Mouse (Mus musculus) midbrain, embryonic 15.5 days (tissue): ENCODE results near the gene B4galt1. TPM values are rescaled to one million over a fixed set of nuclear protein-coding genes. Genes with fewer than 3 reads are reported as not detected.
A peak's percentile ranks its signal among the peaks of the same experiment; 100 is the strongest.

Experiments
- ATAC-seq: fragments of 200-750 bp; cut with Nextera tagmentation; replicated peaks from 2 replicates; pipeline ENCODE4 v1.8.0; 2017; ENCODE audit warnings: moderate TSS enrichment
- H3K27ac ChIP-seq: fragments of 300-500 bp; sonication (generic); 2 replicates; pipeline ENCODE4 v1.5.1; 2015; ENCODE audit warnings: mild to moderate bottlenecking, inconsistent platforms
- H3K27me3 ChIP-seq: fragments of 300-500 bp; sonication (generic); replicated peaks from 2 replicates; pipeline ENCODE4 v1.6.1; 2015; ENCODE audit warnings: inconsistent platforms
- H3K36me3 ChIP-seq: fragments of 300-500 bp; sonication (generic); replicated peaks from 2 replicates; pipeline ENCODE4 v1.6.1; 2015; ENCODE audit warnings: inconsistent platforms
- H3K4me1 ChIP-seq: fragments of 300-500 bp; sonication (generic); 2 replicates; pipeline ENCODE4 v1.6.1; 2015; ENCODE audit warnings: inconsistent platforms
- H3K4me2 ChIP-seq: fragments of 300-500 bp; sonication (generic); 2 replicates; pipeline ENCODE4 v1.6.1; 2015; ENCODE audit warnings: inconsistent platforms, mild to moderate bottlenecking, moderate library complexity
- H3K4me3 ChIP-seq: fragments of 300-500 bp; sonication (generic); 2 replicates; pipeline ENCODE4 v1.5.1; 2015; ENCODE audit warnings: mild to moderate bottlenecking, inconsistent platforms
- H3K9ac ChIP-seq: fragments of 300-500 bp; sonication (generic); 2 replicates; pipeline ENCODE4 v1.6.1; 2015; ENCODE audit warnings: mild to moderate bottlenecking, inconsistent platforms
- H3K9me3 ChIP-seq: fragments of 300-500 bp; sonication (generic); 2 replicates; pipeline ENCODE4 v1.6.1; 2016; ENCODE audit warnings: inconsistent platforms
- WGBS: fragments of 180-500 bp; shearing (Covaris S2); methylation state at CpG from one replicate; pipeline ENCODE4 v1.1.7; 2015; ENCODE audit warnings: mixed read lengths; 5-methylcytosine and 5-hydroxymethylcytosine counted together
- polyA plus RNA-seq: library from polyadenylated mRNA; unstranded; fragments of >200 nt; fragmentation: Nextera tagmentation; extraction: Ambion mirVana; gene quantifications from 2 replicates; pipeline ENCODE4 v1.2.1, GENCODE M21; 2015

Gene B4galt1
- polyA plus RNA-seq, 1 experiment from 2014 or later = 7.8 TPM

DNA sequence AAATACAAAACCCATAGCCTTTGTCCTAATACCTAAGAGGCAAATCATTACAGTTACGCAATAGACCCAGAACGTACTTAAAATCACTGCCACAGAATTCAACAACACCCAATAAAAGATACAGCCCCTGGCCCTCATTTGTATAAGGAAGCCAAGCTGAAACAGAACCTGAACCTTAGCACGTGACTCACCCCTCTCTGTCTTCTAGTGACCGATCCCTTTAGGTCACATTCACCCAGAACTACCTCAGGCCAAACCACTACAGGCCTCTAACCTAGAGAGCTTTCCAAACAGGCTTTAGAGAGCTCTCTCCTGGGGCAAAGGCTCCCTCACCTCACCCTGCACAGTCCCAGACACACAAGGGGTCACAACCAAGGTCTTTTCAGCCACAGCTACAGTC is 6.6 kb downstream of the B4galt1 start:
- H3K27me3 ChIP-seq = no peaks in the 10 kb centered on the region
- no peaks in the 10 kb centered on the region for H3K9me3 ChIP-seq
- ATAC-seq = no peak
- H3K4me1 ChIP-seq = peaks cover 27% of the 10 kb centered on the region
- WGBS = 95% methylated on average over 4 of the region's 4 CpGs
- no peak overlapping the region for H3K9ac ChIP-seq
- no peak overlapping the region for H3K4me3 ChIP-seq
- no peak overlapping the region for H3K4me2 ChIP-seq
- H3K36me3 ChIP-seq = no peaks in the 10 kb centered on the region
- no peak overlapping the region for H3K27ac ChIP-seq

DNA sequence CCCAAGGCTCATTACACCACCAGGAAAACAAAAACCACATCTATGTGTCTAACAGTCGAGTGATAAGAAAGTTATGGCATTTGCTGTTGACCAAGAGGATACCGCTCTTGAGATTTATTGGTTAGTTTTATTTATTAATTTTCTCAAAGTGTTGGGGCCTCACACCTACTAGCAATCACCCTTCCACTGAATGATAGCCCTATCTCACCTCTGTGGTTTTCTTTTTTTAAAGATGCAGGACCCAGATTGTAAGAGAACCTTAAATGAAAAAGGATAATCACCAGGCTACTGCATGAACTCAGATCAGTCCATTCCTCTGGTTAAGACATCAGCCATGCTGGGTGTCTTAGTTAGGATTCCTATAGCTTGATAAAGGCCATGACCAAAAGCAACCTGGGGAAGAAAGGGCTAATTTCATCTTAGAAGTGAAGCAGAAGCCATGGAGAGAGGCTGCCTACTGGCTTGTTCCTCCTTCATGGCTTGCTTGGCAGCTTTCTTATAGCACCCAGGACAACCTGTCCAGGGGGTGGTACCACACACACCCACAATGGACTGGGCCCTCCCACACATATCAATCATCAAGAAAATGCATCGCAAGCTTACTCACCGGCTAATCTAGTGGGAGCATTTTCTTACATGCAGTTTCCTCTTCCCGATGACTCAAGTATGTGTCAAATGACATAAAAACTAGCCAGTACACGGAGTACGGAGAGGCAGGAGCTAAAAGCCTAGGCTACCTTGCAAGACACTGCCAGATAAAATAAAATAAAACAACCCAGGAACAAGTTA is 7.5 kb downstream of the B4galt1 start:
- no peak overlapping the region for H3K9ac ChIP-seq
- no peak for ATAC-seq
- peaks cover 19% of the 10 kb centered on the region for H3K4me1 ChIP-seq
- H3K4me3 ChIP-seq = no peak overlapping the region
- no peak overlapping the region for H3K27ac ChIP-seq
- H3K4me2 ChIP-seq = no peak overlapping the region
- H3K9me3 ChIP-seq = no peaks in the 10 kb centered on the region
- H3K27me3 ChIP-seq = no peaks in the 10 kb centered on the region
- H3K36me3 ChIP-seq = no peaks in the 10 kb centered on the region
- 90% methylated on average over 7 of the region's 7 CpGs for WGBS

DNA sequence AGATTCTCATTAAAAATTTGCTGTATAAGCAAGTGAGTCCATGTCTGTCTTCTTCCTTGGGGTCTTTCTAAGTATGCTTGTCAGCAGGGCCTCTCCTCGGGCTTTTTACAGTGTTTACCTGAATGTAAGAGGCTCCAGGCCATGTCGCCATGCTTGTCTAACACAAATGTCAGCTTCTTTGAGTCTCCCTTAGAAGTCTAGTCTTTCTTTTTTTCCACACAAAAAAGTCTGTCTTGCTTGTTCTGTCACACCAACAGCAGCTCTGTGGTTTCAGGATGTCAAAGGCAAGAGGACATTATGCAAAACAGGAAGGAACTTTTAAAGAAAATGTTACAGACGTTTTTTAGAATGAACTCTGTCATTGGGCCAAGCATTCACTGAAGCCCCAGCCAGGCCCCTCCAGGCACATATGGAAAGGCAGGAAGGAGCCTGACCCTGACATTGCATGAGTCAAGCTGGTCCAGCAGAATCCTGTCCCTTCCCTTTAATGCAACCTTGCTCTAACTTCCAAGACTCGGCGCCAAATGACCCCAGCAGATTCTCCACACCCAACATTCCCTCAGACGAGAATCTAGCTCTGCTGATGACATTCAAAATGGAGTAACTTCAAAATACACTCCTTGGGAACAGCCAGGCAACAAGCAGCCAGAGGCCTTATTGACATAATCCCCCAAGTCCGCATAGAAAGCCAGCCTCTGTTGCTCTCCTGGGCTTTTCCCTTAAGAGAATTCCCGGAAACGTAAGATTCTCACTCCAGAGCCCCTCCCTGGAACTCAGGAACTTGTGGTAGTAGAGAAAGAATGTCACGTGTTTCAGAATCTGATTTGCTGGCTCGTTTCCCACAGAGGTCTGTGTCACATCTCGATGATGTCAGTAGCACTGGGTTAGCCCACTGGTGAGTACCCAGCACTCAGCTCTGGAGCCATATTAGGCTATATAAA is 8.7 kb downstream of the B4galt1 start:
- ATAC-seq = no peak
- Histone ChIP-seq H3K9me3 (no peaks in the 10 kb centered on the region), H3K9ac (no peak overlapping the region), H3K27me3 (no peaks in the 10 kb centered on the region), H3K4me3 (no peak overlapping the region), H3K4me2 (no peak overlapping the region), H3K4me1 (peaks cover 13% of the 10 kb centered on the region), H3K27ac (peak overlapping the region; percentile 28; the same call in 1 of the 2 replicates), H3K36me3 (no peaks in the 10 kb centered on the region)
- WGBS = 49% methylated on average over 12 of the region's 12 CpGs

GRCm38 (mm10) chr4:40844251-40844721 is 9.5 kb downstream of the B4galt1 start:
- Histone ChIP-seq H3K27me3 (no peaks in the 10 kb centered on the region), H3K4me1 (peaks cover 13% of the 10 kb centered on the region), H3K4me3 (no peak overlapping the region), H3K4me2 (no peak overlapping the region), H3K27ac (peak overlapping the region; percentile 37; the same call in 1 of the 2 replicates), H3K36me3 (no peaks in the 10 kb centered on the region), H3K9ac (no peak overlapping the region), H3K9me3 (no peaks in the 10 kb centered on the region)
- ATAC-seq = peak; percentile 59; the same call in 1 of the 2 replicates
- WGBS = 17% methylated on average over 5 of the region's 5 CpGs

GRCm38 (mm10) chr4:40843726-40844125 is 10.1 kb downstream of the B4galt1 start:
- peak overlapping the region; percentile 37; the same call in 1 of the 2 replicates for H3K27ac ChIP-seq
- ATAC-seq = no peak
- H3K27me3 ChIP-seq = no peaks in the 10 kb centered on the region
- no peak overlapping the region for H3K4me3 ChIP-seq
- H3K4me1 ChIP-seq = peaks cover 13% of the 10 kb centered on the region
- 77% methylated on average over 8 of the region's 8 CpGs for WGBS
- H3K9me3 ChIP-seq = no peaks in the 10 kb centered on the region
- no peak overlapping the region for H3K4me2 ChIP-seq
- no peak overlapping the region for H3K9ac ChIP-seq
- no peaks in the 10 kb centered on the region for H3K36me3 ChIP-seq

GRCm38 (mm10) chr4:40840448-40840847 is 13.4 kb downstream of the B4galt1 start:
- no peak for ATAC-seq
- H3K9ac ChIP-seq = no peak overlapping the region
- no peak overlapping the region for H3K4me3 ChIP-seq
- H3K4me2 ChIP-seq = no peak overlapping the region
- peaks cover 12% of the 10 kb centered on the region for H3K4me1 ChIP-seq
- H3K27me3 ChIP-seq = no peaks in the 10 kb centered on the region
- H3K36me3 ChIP-seq = no peaks in the 10 kb centered on the region
- H3K27ac ChIP-seq = no peak overlapping the region
- H3K9me3 ChIP-seq = no peaks in the 10 kb centered on the region
- 90% methylated on average over 2 of the region's 2 CpGs for WGBS

- Histone ChIP-seq H3K27me3 (no peaks in the 10 kb centered on the region), H3K4me3 (no peak overlapping the region), H3K27ac (no peak overlapping the region), H3K9ac (no peak overlapping the region), H3K4me1 (peaks cover 3% of the 10 kb centered on the region; the same call in 1 of the 2 replicates), H3K4me2 (no peak overlapping the region), H3K36me3 (no peaks in the 10 kb centered on the region), H3K9me3 (no peaks in the 10 kb centered on the region)
- whole genome bisulfite sequencing = 93% methylated on average over 12 of the region's 12 CpGs
- no peak for ATAC-seq
These were observed 14.6 kb downstream of the B4galt1 start for GRCm38 (mm10) chr4:40839251-40839650.

DNA sequence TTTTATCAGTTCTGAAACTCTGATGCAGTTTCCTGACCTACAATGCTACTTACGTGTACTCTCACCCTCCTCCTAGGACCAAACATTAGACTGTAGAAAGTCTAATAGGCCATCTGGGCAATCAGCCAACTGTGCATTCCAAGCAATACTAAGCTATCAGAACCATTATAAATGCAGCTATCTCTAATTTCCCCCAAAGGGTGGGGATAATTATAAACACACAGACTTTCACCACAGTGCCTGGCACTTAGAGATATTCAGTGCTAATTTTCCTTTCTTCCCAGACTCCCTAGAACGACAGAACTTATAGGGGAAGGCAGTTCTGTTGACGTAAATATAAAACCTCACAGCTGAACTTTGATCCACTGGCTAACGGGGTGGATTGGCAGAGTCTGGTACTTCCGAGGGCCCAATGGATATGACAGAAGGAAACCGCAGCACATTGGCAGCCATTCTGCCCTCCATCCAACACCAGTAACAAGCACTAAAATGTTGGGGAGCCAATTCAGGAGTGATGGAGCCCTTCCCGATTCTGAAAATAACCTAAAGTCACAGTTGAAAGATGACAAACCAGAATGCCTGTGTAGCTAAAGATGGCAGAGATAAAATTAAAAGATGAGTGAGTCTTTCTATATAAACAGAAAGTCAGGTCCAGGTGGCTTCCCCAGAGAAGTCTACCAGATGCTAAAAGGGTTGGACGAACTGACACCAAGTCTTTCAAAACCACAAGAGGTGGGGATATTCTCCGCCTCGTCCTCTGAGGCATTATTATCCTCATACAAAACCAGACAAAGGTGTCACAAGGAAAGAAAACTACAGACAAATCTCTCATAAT is 16.1 kb downstream of the B4galt1 start:
- H3K4me1 ChIP-seq = no peaks in the 10 kb centered on the region
- H3K27me3 ChIP-seq = no peaks in the 10 kb centered on the region
- no peak overlapping the region for H3K9ac ChIP-seq
- ATAC-seq = no peak
- H3K4me3 ChIP-seq = no peak overlapping the region
- no peak overlapping the region for H3K4me2 ChIP-seq
- H3K27ac ChIP-seq = no peak overlapping the region
- H3K36me3 ChIP-seq = no peaks in the 10 kb centered on the region
- no peaks in the 10 kb centered on the region for H3K9me3 ChIP-seq
- WGBS = 66% methylated on average over 10 of the region's 10 CpGs

GRCm38 (mm10) chr4:40837008-40837407 is 16.8 kb downstream of the B4galt1 start:
- Histone ChIP-seq H3K4me2 (no peak overlapping the region), H3K9me3 (no peaks in the 10 kb centered on the region), H3K9ac (no peak overlapping the region), H3K36me3 (no peaks in the 10 kb centered on the region), H3K27ac (no peak overlapping the region), H3K4me3 (no peak overlapping the region), H3K27me3 (no peaks in the 10 kb centered on the region), H3K4me1 (no peaks in the 10 kb centered on the region)
- no peak for ATAC-seq
- 77% methylated on average over 3 of the region's 3 CpGs for WGBS

GRCm38 (mm10) chr4:40834872-40835271 is 18.9 kb downstream of the B4galt1 start:
- no peak overlapping the region for H3K4me2 ChIP-seq
- no peak overlapping the region for H3K4me3 ChIP-seq
- H3K36me3 ChIP-seq = no peaks in the 10 kb centered on the region
- H3K4me1 ChIP-seq = no peaks in the 10 kb centered on the region
- WGBS = 88% methylated on average over 5 of the region's 5 CpGs
- no peaks in the 10 kb centered on the region for H3K9me3 ChIP-seq
- H3K27ac ChIP-seq = no peak overlapping the region
- H3K27me3 ChIP-seq = no peaks in the 10 kb centered on the region
- ATAC-seq = no peak
- no peak overlapping the region for H3K9ac ChIP-seq

DNA sequence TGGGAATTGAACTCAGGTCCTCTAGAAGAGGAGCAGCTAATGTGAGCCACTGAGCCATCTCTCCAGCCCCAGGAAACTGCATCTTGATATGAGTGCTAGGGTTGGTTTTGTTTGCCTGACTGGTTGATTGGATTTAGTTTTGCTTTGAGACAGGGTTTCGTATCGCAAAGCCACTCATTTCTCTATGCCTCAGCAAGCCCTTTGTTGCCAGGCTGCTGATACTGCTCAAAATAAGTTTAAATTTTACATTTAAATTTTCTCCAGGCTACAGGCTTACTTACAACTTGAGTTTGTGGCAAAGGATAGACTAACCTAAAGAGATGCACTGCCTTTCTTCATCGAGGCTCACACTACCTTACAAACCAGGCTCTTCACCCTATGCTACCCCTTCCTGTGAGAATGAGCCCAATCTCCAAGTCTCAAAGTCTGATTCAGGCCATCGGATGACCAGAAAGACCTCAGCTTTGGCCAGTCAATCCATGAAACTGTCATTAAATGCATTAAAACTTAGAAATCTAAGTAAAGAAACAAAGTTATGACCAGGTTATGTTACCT is 19.5 kb downstream of the B4galt1 start:
- Histone ChIP-seq H3K27me3 (no peaks in the 10 kb centered on the region), H3K9ac (no peak overlapping the region), H3K36me3 (no peaks in the 10 kb centered on the region), H3K27ac (no peak overlapping the region), H3K4me3 (no peak overlapping the region), H3K9me3 (no peaks in the 10 kb centered on the region), H3K4me1 (no peaks in the 10 kb centered on the region), H3K4me2 (no peak overlapping the region)
- WGBS = 73% methylated on average over 4 of the region's 4 CpGs
- no peak for ATAC-seq
